In genomic region chr5:138256094-138256467, GRCm38 (mm10) we compare ENCODE assay signal across 8 mouse cellular contexts. TPM values are rescaled to one million over a fixed set of nuclear protein-coding genes. Genes with fewer than 3 reads are reported as not detected.
DNase-seq lines count a peak whose midpoint lies in the region; ATAC-seq and TF ChIP-seq lines count a peak whose summit lies in the region.

No protein-coding gene starts in this region.

- ATAC-seq in embryonic facial prominence, embryonic 14.5 days (ENCODE audit: low read depth) = no peak; the same call in 1 of the 2 replicates
- peak; percentile 33; the same call in 1 of the 2 replicates for ATAC-seq in intestine, embryonic 14.5 days (replicated peaks; ENCODE audit: low FRiP score, low TSS enrichment, low read depth)
- no peak; the same call in 1 of the 2 replicates for ATAC-seq in neural tube, embryonic 12.5 days (ENCODE audit: low FRiP score, low read depth)

- H3K4me1 ChIP-seq in liver, adult 2 months (ENCODE audit: control insufficient read depth, insufficient read depth, low read length) = peaks cover 4% of the 10 kb centered on the region
- H3K4me1 ChIP-seq in embryonic facial prominence, embryonic 14.5 days (ENCODE audit: control insufficient read depth, insufficient read depth, low read length) = peaks cover 8% of the 10 kb centered on the region; the same call in 1 of the 2 replicates
- peaks cover 7% of the 10 kb centered on the region; the same call in 1 of the 2 replicates for H3K4me1 ChIP-seq in intestine, embryonic 14.5 days (replicated peaks; ENCODE audit: control insufficient read depth, insufficient read depth, low read length)
- peaks cover 15% of the 10 kb centered on the region for H3K4me1 ChIP-seq in neural tube, embryonic 12.5 days

- peak overlapping the region; percentile 72 for H3K27ac ChIP-seq in liver, adult 2 months (replicated peaks; ENCODE audit: insufficient read depth, low read depth, low read length)
- H3K27ac ChIP-seq in embryonic facial prominence, embryonic 14.5 days (replicated peaks; ENCODE audit: low read depth, low read length) = peak overlapping the region; percentile 59
- peak overlapping the region; percentile 69; the same call in 1 of the 2 replicates for H3K27ac ChIP-seq in intestine, embryonic 14.5 days (ENCODE audit: low read depth)
- H3K27ac ChIP-seq in neural tube, embryonic 12.5 days = peak overlapping the region; percentile 42; the same call in 1 of the 2 replicates

- H3K9ac ChIP-seq in liver, adult 2 months (ENCODE audit: low read depth, low read length) = peak overlapping the region; percentile 84
- peak overlapping the region; percentile 70 for H3K9ac ChIP-seq in embryonic facial prominence, embryonic 14.5 days (ENCODE audit: low read depth, low read length)
- peak overlapping the region; percentile 60 for H3K9ac ChIP-seq in intestine, embryonic 14.5 days (ENCODE audit: low read length)
- H3K9ac ChIP-seq in neural tube, embryonic 12.5 days = peak overlapping the region; percentile 69

- no peaks in the 10 kb centered on the region; the same call in 1 of the 2 replicates for H3K9me3 ChIP-seq in embryonic facial prominence, embryonic 14.5 days (ENCODE audit: control insufficient read depth, low read length)
- H3K9me3 ChIP-seq in intestine, embryonic 14.5 days (ENCODE audit: control insufficient read depth, low read length) = no peaks in the 10 kb centered on the region
- H3K9me3 ChIP-seq in neural tube, embryonic 12.5 days = no peaks in the 10 kb centered on the region

- H3K4me3 ChIP-seq in liver, adult 2 months (ENCODE audit: insufficient read depth, low read depth, low read length) = peak overlapping the region; percentile 74
- peak overlapping the region; percentile 71 for H3K4me3 ChIP-seq in embryonic facial prominence, embryonic 14.5 days (ENCODE audit: low read depth, low read length)
- peak overlapping the region; percentile 83 for H3K4me3 ChIP-seq in intestine, embryonic 14.5 days (ENCODE audit: low read depth, low read length)
- peak overlapping the region; percentile 63 for H3K4me3 ChIP-seq in neural tube, embryonic 12.5 days

- no peaks in the 10 kb centered on the region for H3K27me3 ChIP-seq in liver, adult 2 months (ENCODE audit: control insufficient read depth, insufficient read depth, low read length)
- H3K27me3 ChIP-seq in embryonic facial prominence, embryonic 14.5 days (replicated peaks; ENCODE audit: control insufficient read depth, insufficient read depth, low read length) = no peaks in the 10 kb centered on the region
- no peaks in the 10 kb centered on the region for H3K27me3 ChIP-seq in intestine, embryonic 14.5 days (replicated peaks; ENCODE audit: control insufficient read depth, insufficient read depth, low read length)
- no peaks in the 10 kb centered on the region for H3K27me3 ChIP-seq in neural tube, embryonic 12.5 days (replicated peaks)

- DNase-seq in liver, adult 2 months (ENCODE audit: extremely low read depth, low read depth, low spot score) = no peak
- DNase-seq in liver = no peak
- no peak for DNase-seq in embryonic facial prominence, embryonic 14.5 days (ENCODE audit: low spot score)
- DNase-seq in intestine, embryonic 14.5 days (ENCODE audit: low spot score) = no peak
- no peak for DNase-seq in cerebellum, adult 8-10 months
- DNase-seq in spleen, postnatal 10 days (ENCODE audit: low spot score in 2 of 2) = no peak
- no peak for DNase-seq in embryo, embryonic 10.5 days (ENCODE audit: low spot score)

- no peaks in the 10 kb centered on the region for H3K79me2 ChIP-seq in liver, adult 2 months (ENCODE audit: control insufficient read depth, insufficient read depth, low read length)

- H3K36me3 ChIP-seq in liver, adult 2 months (ENCODE audit: control insufficient read depth, insufficient read depth, low read length) = no peaks in the 10 kb centered on the region
- peaks cover 26% of the 10 kb centered on the region for H3K36me3 ChIP-seq in embryonic facial prominence, embryonic 14.5 days (ENCODE audit: control insufficient read depth, insufficient read depth, low read length)
- peaks cover 33% of the 10 kb centered on the region for H3K36me3 ChIP-seq in intestine, embryonic 14.5 days (ENCODE audit: control insufficient read depth, insufficient read depth, low read length)
- peaks cover 31% of the 10 kb centered on the region for H3K36me3 ChIP-seq in neural tube, embryonic 12.5 days

- WGBS in liver, adult 2 months = 7% methylated on average over 7 of the region's 7 CpGs
- 16% methylated on average over 6 of the region's 7 CpGs for WGBS in embryonic facial prominence, embryonic 14.5 days
- WGBS in intestine, embryonic 14.5 days = 12% methylated on average over 7 of the region's 7 CpGs
- 27% methylated on average over 7 of the region's 7 CpGs for WGBS in neural tube, embryonic 12.5 days

- TF ChIP-seq POLR2A in liver, adult 2 months (IDR thresholded peaks at IDR 0.05; ENCODE audit: extremely low read depth, insufficient read depth, low read length) = no peak

- no peak for TF ChIP-seq CTCF in liver, adult 2 months (IDR thresholded peaks at IDR 0.05; ENCODE audit: low read depth, low read length)

- peak overlapping the region; percentile 89 for H3K4me2 ChIP-seq in embryonic facial prominence, embryonic 14.5 days (ENCODE audit: low read depth, low read length)
- H3K4me2 ChIP-seq in intestine, embryonic 14.5 days (ENCODE audit: low read length) = peak overlapping the region; percentile 82
- H3K4me2 ChIP-seq in neural tube, embryonic 12.5 days (replicated peaks) = peak overlapping the region; percentile 81

RNA-seq across cellular contexts. Expression of gene Lamtor4, which starts 0.8 kb away (rescaled TPM):
- 99.9 and 105 TPM in 2 replicates for total RNA-seq in liver, adult 2 months (2014; rRNA removed)
- 177 and 206 TPM in 2 replicates for polyA plus RNA-seq in liver, adult 2 months (2012; rRNA removed)
- polyA plus RNA-seq in embryonic facial prominence, embryonic 14.5 days (2014; fragmentation: Nextera tagmentation; extraction: Ambion mirVana) = 71.7 and 73.2 TPM in 2 replicates
- 68.5 and 71.4 TPM in 2 replicates for polyA plus RNA-seq in intestine, embryonic 14.5 days (2014; fragmentation: Nextera tagmentation; extraction: Ambion mirVana)
- 66.4 and 67.2 TPM in 2 replicates for polyA plus RNA-seq in neural tube, embryonic 12.5 days (2016; fragmentation: Nextera tagmentation; extraction: Ambion mirVana)

RNA-seq across cellular contexts. Expression of gene BC037034, which starts 7.8 kb away (rescaled TPM):
- 3.1 and 3.2 TPM in 2 replicates for total RNA-seq in liver, adult 2 months (2014; rRNA removed)
- 16.8 and 24.1 TPM in 2 replicates for polyA plus RNA-seq in liver, adult 2 months (2012; rRNA removed)
- polyA plus RNA-seq in embryonic facial prominence, embryonic 14.5 days (2014; fragmentation: Nextera tagmentation; extraction: Ambion mirVana) = 5.6 and 5.8 TPM in 2 replicates
- polyA plus RNA-seq in intestine, embryonic 14.5 days (2014; fragmentation: Nextera tagmentation; extraction: Ambion mirVana) = 4.4 and 7.5 TPM in 2 replicates
- 20.1 and 25.4 TPM in 2 replicates for polyA plus RNA-seq in neural tube, embryonic 12.5 days (2016; fragmentation: Nextera tagmentation; extraction: Ambion mirVana)

RNA-seq across cellular contexts. Expression of gene Gal3st4, which starts 16.6 kb away (rescaled TPM):
- total RNA-seq in liver, adult 2 months (2014; rRNA removed) = not detected in 2 replicates
- not detected in 2 replicates for polyA plus RNA-seq in liver, adult 2 months (2012; rRNA removed)
- polyA plus RNA-seq in embryonic facial prominence, embryonic 14.5 days (2014; fragmentation: Nextera tagmentation; extraction: Ambion mirVana) = 2.5 and 3.5 TPM in 2 replicates
- polyA plus RNA-seq in intestine, embryonic 14.5 days (2014; fragmentation: Nextera tagmentation; extraction: Ambion mirVana) = 1.5 and 1.8 TPM in 2 replicates
- polyA plus RNA-seq in neural tube, embryonic 12.5 days (2016; fragmentation: Nextera tagmentation; extraction: Ambion mirVana) = 4.3 and 5.0 TPM in 2 replicates

RNA-seq across cellular contexts. Expression of gene Gm43720, which starts 23.7 kb away (rescaled TPM):
- total RNA-seq in liver, adult 2 months (2014; rRNA removed) = not detected in 2 replicates
- polyA plus RNA-seq in liver, adult 2 months (2012; rRNA removed) = not detected in 2 replicates
- 0.09 and 0.10 TPM in 2 replicates for polyA plus RNA-seq in embryonic facial prominence, embryonic 14.5 days (2014; fragmentation: Nextera tagmentation; extraction: Ambion mirVana)
- polyA plus RNA-seq in intestine, embryonic 14.5 days (2014; fragmentation: Nextera tagmentation; extraction: Ambion mirVana) = 0.12 and 0.17 TPM in 2 replicates
- 0.05 and 0.17 TPM in 2 replicates for polyA plus RNA-seq in neural tube, embryonic 12.5 days (2016; fragmentation: Nextera tagmentation; extraction: Ambion mirVana)

RNA-seq across cellular contexts. Expression of gene Gpc2, which starts 23.7 kb away (rescaled TPM):
- total RNA-seq in liver, adult 2 months (2014; rRNA removed) = 0.09 TPM in 1 of 2 replicates, not detected in the other
- 0.15 and 0.18 TPM in 2 replicates for polyA plus RNA-seq in liver, adult 2 months (2012; rRNA removed)
- polyA plus RNA-seq in embryonic facial prominence, embryonic 14.5 days (2014; fragmentation: Nextera tagmentation; extraction: Ambion mirVana) = 3.9 and 4.5 TPM in 2 replicates
- polyA plus RNA-seq in intestine, embryonic 14.5 days (2014; fragmentation: Nextera tagmentation; extraction: Ambion mirVana) = 3.4 and 4.9 TPM in 2 replicates
- polyA plus RNA-seq in neural tube, embryonic 12.5 days (2016; fragmentation: Nextera tagmentation; extraction: Ambion mirVana) = 175 and 179 TPM in 2 replicates
